Mouse (Mus musculus) small intestine, adult 2 months (tissue): Measurements from ENCODE around the gene Rad51b. TPM values are rescaled to one million over a fixed set of nuclear protein-coding genes. Genes with fewer than 3 reads are reported as not detected.
A peak's percentile ranks its signal among the peaks of the same experiment; 100 is the strongest.

ENCODE experiments used
- H3K27ac ChIP-seq: fragments of 200-500 bp; 2 replicates; pipeline ENCODE4 v1.5.1; 2012; ENCODE audit warnings: low read depth, low read length, control low read depth, inconsistent platforms; ENCODE audit not compliant: insufficient read depth
- H3K27me3 ChIP-seq: fragments of 200-500 bp; 2 replicates; pipeline ENCODE4 v1.6.1; 2012; ENCODE audit warnings: mild to moderate bottlenecking, moderate library complexity, low read length, inconsistent platforms; ENCODE audit not compliant: control insufficient read depth, insufficient read depth
- H3K36me3 ChIP-seq: fragments of 200-500 bp; 2 replicates; pipeline ENCODE4 v1.6.1; 2012; ENCODE audit warnings: mild to moderate bottlenecking, low read length, control low read depth, inconsistent platforms; ENCODE audit not compliant: control insufficient read depth, insufficient read depth
- H3K4me1 ChIP-seq: fragments of 200-500 bp; 2 replicates; pipeline ENCODE4 v1.6.1; 2012; ENCODE audit warnings: low read length, inconsistent platforms, mixed read lengths; ENCODE audit not compliant: control insufficient read depth, insufficient read depth, insufficient read length
- H3K4me3 ChIP-seq: fragments of 200-500 bp; 2 replicates; pipeline ENCODE4 v1.5.1; 2012; ENCODE audit warnings: low read depth, mild to moderate bottlenecking, control low read depth, inconsistent platforms, low read length, moderate library complexity
- CTCF ChIP-seq: fragments of 200-500 bp; IDR thresholded peaks from 2 replicates; pipeline ENCODE4 v1.5.1; 2012; ENCODE audit warnings: low read depth, mild to moderate bottlenecking, control low read depth, inconsistent platforms, low read length, moderate library complexity, mixed read lengths; ENCODE audit not compliant: insufficient replicate concordance, insufficient read length; ENCODE audit errors: extremely low read depth
- POLR2A ChIP-seq: fragments of 200-500 bp; IDR thresholded peaks from 2 replicates; pipeline ENCODE4 v1.6.1; 2012; ENCODE audit warnings: low read depth, mild to moderate bottlenecking, control low read depth, inconsistent platforms, low read length, moderate library complexity
- WGBS: fragments of 180-500 bp; shearing (Covaris S2); methylation state at CpG from one replicate; pipeline ENCODE4 v1.1.7; 2018; 5-methylcytosine and 5-hydroxymethylcytosine counted together
- polyA plus RNA-seq: library from polyadenylated mRNA; depleted of rRNA; stranded (reverse); fragments of >200 nt; gene quantifications from 2 replicates; pipeline ENCODE4 v1.2.3, GENCODE M21; 2012

Gene Rad51b
- polyA plus RNA-seq, 1 experiment: 0.46 TPM

DNA sequence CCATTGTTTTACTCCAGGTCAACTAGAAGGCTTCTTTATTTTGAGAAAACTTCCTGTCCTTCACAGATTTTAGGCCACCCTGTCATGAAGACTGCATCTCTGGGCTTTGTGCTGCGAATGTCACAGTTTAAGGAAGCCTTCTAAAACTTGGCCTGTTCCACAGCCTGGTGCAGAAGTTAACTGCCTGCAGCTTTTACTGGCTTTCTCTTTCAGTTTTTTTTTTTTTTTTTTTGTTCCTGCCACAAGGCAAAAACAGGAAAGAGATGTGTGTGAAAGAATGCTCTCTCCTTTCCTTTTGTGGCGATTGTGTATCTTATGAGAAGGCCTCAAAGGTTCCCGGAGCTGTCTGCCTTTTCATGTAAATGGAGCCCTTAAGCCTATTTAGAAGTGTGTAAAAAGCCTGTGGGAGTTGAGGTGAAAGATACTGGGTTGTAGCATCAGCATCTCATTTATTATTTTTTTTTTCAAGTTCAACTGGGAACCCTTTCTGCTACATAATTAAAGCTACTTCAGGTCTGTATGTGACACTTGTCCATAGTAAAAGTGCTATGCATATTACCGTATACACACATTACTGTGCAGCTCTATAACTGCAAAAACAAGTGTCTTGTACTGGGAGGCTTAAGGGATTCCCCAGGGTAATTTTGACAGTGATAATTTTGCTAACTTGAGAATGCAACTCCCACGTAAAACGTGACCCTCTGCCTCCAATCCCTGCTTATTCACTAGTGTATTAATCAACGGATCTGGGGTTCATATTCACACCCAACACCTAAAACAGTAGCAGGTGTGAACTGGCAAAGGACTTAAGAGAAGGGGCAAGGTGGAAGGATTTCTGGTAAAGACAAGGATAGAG, 328.8 kb downstream of the Rad51b start:
- Histone ChIP-seq H3K4me3 (no peak overlapping the region), H3K4me1 (peaks cover 13% of the 10 kb centered on the region), H3K27me3 (no peaks in the 10 kb centered on the region), H3K36me3 (no peaks in the 10 kb centered on the region), H3K27ac (peak overlapping the region; percentile 54)
- TF ChIP-seq POLR2A (no peak), CTCF (no peak)
- 53% methylated on average over 7 of the region's 7 CpGs for WGBS

- H3K4me1 ChIP-seq: peaks cover 13% of the 10 kb centered on the region
- no peaks in the 10 kb centered on the region for H3K27me3 ChIP-seq
- H3K36me3 ChIP-seq: no peaks in the 10 kb centered on the region
- H3K4me3 ChIP-seq: no peak overlapping the region
- WGBS: 82% methylated on average over 4 of the region's 4 CpGs
- peak overlapping the region; percentile 8 for H3K27ac ChIP-seq
- TF ChIP-seq POLR2A: no peak
- TF ChIP-seq CTCF: no peak
Observed at GRCm38 (mm10) chr12:79626555-79627080, 329.5 kb downstream of the Rad51b start.

DNA sequence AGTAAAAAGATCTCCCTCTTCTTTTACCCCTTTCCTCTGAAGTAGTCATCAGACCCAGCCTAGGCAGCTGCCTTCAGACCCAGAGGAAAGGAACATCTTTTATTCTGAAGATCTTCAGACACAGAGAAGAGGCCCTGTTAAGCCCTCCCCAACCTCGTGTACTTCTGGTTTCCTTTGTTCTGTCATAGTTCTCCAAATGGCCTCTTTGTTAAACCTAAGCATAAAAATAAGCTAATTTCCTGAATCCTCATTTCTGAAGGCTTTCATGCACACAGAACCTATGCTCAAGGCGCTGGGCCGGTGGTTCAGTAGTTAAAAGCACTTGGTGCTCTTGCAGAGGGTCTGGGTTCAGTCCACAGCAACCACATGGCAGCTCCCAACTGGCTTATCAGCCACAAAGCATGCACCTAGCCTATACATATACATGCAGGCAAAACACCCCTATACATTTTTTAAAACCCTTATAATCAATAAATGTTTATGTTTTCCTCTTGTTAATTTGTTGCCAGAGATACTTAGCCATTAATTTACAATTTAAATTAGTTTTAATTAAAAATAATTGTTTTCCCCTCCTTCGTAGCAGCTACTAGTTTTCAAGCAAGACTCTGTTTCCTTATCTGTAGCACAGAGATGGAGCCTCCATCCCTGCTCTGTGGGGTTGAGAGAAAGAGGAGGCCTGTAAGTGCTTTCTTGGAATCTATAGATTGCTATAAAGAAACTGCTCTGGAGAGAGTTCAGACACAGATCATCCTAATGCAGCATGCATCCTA, 330.5 kb downstream of the Rad51b start:
- peaks cover 13% of the 10 kb centered on the region for H3K4me1 ChIP-seq
- TF ChIP-seq CTCF (no peak), POLR2A (no peak)
- H3K27me3 ChIP-seq: no peaks in the 10 kb centered on the region
- H3K36me3 ChIP-seq: no peaks in the 10 kb centered on the region
- 74% methylated on average over 4 of the region's 4 CpGs for WGBS
- no peak overlapping the region for H3K4me3 ChIP-seq
- H3K27ac ChIP-seq: peak overlapping the region; percentile 56; the same call in 1 of the 2 replicates

DNA sequence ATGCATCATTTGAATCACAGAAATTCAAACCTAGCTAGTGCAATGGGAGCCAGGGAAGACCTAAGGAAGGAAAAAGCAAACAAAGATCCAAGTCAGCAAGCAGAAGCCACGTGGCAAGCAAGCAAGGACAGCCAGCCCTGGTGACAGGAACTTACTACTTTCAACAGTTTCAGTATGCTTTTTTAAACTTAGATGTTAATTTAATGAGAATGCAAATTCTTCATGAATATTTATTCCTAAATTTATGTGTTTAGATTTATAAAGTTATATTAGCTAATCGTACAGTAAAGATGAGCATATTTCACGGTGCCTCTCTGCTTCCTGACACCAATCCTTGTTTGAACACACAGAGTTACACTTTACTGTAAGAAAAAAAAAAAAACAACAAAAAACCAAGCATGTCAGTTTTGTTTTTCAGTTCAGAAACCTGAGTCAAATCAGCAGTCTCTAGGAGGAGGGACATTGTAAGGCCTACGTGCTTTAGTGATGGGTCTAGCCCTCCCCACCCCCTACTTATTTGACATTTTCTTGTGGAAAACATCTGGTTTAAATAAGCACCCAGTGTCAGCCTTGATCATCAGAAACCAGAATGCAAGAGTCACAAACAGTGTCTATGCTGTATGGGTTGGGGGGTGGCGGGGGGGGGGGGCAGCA, 331.2 kb downstream of the Rad51b start:
- no peaks in the 10 kb centered on the region for H3K36me3 ChIP-seq
- H3K4me3 ChIP-seq: no peak overlapping the region
- TF ChIP-seq POLR2A (no peak), CTCF (no peak)
- WGBS: 86% methylated on average over 5 of the region's 5 CpGs
- no peaks in the 10 kb centered on the region for H3K27me3 ChIP-seq
- peaks cover 13% of the 10 kb centered on the region for H3K4me1 ChIP-seq
- H3K27ac ChIP-seq: no peak overlapping the region; the same call in 1 of the 2 replicates

DNA sequence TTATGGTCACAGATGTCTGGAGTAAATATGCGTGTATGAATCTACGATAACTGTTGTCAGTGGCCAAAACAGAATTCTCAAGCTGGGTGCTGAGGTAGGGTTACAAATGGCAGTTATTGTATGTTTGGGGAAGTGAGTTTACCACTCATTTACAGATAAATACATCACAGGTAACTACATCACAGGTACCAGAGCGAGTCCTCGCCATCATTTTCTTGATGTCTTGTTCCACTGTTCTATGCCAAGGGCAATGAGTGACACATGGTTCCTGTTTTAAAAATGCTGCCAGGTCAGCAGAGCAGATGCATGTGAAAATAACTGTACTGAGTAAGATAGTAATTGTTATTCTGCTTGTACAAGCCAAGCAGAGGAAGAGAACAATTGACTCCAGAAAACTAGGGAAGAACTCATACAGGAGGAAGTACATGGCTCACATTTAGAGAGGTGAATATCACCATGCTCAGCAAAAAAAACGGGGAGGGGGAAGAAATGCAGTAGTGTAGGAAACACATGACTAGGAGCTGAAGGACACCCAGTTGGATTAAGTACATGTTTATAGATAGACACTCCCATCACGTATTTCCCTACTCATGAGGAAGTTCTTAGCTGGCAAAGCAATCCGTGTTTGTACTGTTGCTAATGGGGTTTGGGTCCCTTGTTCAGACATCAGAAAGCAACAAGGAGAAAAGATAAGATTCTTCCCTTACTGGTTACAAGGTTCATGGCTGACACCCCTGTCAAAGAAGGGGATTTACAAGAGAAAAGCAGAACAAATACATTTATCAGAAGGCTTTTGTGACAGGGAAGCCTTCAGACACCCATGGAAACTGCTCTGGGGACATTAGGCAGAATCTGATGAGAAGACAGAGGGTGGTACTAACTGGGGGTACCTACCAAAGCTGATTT, 333.1 kb downstream of the Rad51b start:
- no peaks in the 10 kb centered on the region for H3K27me3 ChIP-seq
- peaks cover 9% of the 10 kb centered on the region for H3K4me1 ChIP-seq
- TF ChIP-seq POLR2A (no peak), CTCF (no peak)
- peak overlapping the region; percentile 39; the same call in 1 of the 2 replicates for H3K27ac ChIP-seq
- H3K36me3 ChIP-seq: no peaks in the 10 kb centered on the region
- H3K4me3 ChIP-seq: no peak overlapping the region
- WGBS: 55% methylated on average over 7 of the region's 7 CpGs

DNA sequence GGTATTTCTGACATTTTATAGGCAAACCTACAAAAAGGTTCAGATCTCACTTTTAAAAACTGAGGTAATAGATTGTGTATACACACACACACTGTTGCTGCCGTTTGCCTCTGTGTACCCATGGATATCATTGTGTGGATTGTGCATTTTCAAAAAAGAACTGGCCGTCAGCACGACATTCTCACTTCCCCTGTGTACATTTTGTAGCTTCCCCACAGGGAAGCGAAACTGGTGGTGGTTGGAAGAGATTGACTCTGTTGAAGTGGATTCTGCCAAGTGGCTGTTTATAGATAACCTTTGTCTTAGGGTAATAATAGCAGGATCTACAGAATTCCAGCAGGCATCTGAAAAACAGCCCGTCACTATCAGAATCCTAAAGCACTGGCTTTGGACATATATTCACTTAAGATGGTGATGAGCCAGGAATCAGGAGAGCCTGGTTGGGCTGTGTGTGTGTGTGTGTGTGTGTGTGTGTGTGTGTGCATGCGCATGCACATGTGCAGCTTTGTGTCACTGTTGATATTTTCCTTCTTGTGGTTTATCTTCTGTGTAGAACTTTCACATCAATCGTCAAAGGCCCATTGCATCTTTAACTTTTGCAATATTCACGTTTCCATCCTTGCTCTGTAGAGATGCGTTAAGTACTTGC, 336.5 kb downstream of the Rad51b start:
- WGBS: 67% methylated on average over 9 of the region's 9 CpGs
- Histone ChIP-seq H3K27ac (peak overlapping the region; percentile 39; the same call in 1 of the 2 replicates), H3K4me1 (peaks cover 7% of the 10 kb centered on the region), H3K36me3 (no peaks in the 10 kb centered on the region), H3K4me3 (no peak overlapping the region), H3K27me3 (no peaks in the 10 kb centered on the region)
- TF ChIP-seq CTCF: no peak
- no peak for TF ChIP-seq POLR2A
